Mouse (Mus musculus) adipocyte (in vitro differentiated cells): ENCODE measurements around the gene Thada.

Source experiments
- DNase-seq: peaks from one replicate; pipeline ENCODE4 v3.0.0-alpha.2; 2016; ENCODE audit warnings: low spot score

Gene Thada

DNA sequence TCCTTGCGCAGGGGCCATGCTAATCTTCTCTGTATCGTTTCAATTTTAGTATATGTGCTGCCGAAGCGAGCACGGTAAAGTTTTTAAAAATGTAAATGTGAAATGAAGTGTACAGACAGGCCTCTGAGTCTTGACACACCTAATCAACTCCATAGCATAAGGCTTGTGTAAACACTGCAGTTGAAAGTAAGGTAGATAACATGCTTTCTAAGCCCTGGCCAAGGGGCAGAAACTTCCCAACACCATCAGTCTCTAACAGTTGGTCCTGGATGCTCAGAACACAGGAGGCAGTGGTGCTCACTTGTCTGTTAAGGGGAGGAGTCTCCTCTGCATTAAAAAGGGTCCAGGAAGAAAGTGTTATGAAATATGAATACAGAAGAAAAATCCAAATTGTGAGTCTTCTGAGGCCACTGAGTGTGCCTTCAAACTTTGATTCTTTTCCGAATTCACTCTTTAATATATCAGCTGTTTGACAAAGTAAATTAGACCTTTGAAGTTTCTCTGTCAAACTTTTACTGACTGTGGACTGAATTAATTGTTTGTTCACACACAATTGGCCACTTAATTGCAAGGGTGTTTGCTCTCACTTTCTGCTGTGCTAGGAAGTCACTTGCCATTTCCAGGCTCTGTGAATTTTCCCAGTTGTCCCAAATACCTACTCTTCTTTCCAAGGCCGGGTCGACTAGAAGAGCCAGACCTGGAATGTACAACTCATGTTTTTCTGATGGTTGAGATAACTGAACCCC is 178.2 kb downstream of the Thada start:
- DNase-seq, result no peak

DNA sequence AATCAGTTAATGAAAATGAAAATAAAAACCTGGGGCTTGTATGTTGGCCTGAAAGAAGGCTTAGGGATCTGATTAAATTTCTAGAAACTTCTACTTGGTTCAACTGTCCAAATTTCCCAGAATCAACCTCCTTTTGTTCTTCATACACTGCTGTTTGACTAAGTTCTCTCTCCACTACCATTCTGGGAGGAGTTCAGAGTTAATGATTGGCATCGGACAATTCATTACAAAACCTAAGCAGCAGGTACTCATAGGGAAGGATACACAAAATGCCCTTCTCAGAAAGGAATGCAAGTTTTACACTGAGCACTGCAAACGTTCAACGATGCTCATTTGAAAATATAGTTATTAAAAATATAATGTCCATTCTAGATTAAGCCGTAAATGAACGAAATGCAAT is 179.5 kb downstream of the Thada start:
- no peak for DNase-seq

DNA sequence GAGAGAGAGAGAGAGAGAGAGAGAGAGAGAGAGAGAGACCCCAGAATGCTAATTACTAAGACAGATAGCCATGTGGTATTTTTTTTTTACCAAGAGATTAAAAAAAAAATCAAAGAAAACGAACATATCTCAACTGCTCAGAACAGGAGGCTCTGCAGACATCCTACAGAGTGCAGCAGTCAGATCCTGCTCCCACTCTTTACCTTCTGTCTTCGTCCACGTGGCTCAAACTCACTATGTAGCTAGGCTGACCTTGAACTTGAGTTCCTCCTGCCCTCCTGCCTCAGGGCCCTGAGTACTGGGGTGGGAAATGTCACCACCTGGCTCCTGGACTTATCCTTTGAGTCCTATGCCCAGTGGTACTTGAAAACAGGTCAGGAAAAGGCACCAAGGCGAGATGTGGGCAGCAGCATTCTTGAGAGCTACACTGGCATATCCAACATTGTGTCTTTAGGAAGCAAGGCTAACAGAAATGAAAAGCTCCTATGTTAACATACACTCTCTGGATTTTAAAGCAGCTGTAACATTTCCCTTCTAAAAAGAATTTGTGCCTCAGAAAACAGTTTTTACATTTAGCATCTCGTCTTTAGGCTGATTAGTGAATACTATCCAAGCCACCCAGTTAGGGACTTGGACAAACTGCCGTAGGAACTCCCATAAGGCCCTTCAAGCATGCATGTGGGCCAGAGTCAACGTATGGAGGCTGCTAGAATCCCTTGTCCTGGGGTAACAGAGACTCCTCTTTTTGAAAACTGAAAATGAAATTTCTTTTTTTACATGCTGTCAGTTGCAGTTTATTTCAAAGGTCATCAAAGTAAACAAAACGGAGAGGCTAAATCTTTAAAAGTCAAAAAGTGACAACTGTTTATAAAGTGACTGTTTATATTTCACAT is 183.4 kb downstream of the Thada start:
- DNase-seq, result no peak

DNA sequence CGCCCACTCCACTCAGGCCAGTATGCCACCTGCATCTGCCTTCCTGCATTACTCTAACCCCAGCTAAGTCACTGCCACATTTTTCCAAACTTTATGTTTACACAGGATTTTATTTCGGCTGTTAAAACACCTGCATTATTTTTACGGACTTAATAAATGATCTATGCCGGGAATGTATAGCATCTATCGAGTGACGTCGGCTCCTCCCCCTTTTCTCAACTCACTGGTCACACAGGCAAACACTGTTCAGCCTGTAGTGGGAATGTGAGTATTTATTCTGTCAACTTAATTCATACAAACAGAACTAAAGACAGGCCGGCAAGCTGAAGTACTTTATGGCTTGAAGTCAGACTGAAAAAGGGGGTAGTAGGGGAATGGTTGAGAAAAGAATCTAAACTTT is 187.0 kb downstream of the Thada start:
- DNase-seq, result no peak

DNA sequence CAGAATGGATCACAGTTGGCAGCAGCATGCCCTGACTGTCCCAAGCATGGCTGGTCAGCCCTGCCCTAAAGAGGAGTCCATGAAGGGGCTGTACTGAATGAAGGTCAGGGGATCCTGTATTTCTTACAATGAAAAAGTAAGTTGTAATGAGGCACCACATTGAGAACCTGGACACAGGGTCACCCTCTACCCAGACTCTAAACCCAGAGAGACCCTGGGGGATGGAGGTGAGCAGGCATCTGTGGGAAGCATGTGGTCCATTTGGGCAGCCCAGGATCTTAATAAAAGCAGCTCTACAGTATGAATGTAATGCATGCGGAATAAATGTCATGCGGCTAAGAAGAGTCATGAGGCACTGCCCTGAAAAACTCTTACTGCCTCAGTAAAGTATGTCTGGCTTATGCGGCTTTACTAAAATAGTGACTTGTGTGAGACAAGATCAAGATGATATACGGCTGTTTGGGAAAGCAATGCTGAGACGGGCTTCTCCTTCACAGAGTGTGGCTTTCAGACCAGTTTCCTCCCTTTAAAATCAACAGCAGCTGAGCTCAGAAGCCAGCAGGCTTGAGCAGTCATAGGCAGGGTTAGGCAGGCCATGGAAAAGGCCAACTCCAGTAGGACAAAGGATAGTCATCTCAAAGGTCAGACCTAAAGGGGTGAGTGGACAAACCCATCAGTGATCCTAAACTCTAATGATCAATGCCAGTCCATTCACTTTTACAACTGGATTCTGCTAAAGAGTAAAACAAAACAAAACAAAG is 187.6 kb downstream of the Thada start:
- peak; percentile 56 for DNase-seq

DNA sequence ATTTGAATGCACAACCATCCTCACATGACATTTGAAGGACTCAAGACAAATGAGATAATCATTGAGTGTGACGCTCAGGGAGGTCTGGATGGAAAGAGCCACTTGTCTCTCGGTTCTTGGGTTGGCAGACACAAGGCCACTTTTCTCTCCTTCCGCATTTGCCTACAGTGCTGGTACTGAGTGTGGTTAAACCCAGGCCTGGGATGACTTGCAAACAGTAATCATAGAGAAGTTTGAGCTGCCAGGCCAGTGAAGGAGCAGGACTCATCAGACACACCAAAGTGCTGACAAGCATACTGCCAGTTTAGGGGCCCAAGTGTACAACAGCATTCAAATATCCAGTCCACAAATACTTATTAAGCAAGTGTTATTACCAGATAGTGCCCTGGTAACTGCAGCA is 191.0 kb downstream of the Thada start:
- no peak for DNase-seq

DNA sequence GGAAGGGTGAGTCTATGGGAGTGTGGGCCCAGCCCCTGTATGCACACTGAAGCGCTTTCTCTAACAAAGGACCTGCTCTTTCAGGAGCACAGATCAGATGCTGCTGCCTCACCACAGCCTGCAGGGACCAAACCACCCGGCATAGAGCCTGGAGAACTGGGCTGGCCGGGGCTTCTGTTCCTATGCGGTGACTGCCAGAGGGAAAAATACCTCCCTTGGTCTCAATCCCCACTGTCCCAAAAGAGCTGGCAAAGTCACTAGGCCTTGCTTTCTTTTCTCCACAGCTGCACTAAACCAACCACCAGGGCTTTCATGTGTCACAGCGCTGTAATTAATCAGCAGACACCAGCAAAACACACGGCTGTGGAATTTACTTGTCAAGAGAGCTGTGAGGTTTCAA is 191.8 kb downstream of the Thada start:
- no peak for DNase-seq

DNA sequence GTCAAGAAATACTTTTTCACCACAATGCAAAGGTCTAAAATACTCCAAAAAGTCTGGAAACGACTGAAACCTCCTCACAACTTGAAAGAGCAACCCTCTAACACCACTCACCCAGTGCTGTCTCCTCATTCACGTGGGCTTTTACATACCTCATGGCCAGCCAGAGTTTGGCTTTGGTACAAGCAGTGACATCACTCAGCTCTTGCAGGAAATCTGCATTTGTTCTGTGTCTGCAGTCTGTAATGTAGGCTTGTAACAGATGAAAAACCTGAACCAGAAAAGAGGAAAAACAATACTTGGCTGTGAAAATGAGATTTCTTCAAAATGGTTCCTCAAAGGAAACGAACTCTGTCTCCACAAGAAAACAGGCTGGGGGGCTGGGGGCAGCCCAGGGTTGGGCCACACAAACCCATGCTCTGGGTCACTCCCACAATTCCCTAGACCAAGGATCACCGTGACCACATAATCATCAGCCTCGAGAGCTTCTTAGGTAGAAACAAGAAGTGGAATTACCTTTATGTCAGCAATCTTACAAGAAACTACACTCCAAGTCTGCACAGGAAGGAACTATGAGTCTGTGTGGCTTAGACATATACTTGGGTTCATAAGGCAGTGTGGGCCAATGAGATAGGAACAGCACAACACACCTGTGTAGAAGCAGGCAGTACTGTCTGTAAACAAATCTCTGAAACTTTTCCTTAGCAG is 193.3 kb downstream of the Thada start:
- DNase-seq, result peak; percentile 60

DNA sequence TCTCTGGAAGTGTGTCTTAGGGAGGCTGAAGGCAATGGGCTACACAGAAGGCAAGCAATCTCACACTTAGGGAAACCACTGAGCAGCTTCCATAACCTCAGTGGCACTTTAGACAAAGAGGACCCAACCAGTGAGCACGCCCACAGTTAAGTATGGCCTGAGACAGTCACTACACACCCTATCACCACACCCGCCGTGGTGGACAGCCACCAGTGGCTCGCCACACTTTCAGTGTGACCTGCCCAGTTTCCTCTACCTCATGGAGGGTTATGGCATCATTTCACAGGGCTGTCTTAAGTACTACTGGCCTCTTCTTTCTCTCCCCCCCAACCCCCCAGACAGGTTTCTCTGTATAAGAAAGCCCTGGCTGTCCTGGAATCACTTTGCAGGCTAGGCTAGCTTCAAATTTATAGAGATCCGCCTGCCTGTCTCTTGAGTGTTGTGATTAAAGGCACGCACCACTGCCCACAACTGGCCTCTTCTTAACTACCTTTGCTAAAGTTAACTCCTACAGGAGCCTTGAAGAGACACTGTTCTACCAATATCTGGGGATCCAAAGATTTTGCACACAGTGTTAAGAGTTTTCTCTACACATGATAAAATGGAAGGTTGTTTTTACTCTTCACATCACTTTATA is 194.3 kb downstream of the Thada start:
- no peak for DNase-seq

DNA sequence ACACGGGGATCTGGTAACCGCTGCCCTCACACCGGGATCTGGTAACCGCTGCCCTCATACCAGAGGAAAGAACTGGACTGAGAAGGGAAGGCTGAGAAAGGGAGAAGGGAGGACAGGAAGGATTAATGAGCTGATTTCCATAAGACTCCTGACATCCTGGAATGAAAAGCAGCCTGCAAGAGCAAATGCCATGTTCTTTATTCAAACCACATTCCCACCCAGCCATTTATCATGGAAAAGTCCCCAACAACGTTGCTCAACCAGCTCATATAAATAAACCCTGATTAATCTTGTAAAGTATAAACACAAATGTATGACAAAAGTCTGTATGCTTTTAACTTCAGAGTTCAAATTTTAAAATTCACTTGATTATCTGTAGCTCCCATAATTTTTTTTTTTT is 196.3 kb downstream of the Thada start:
- peak; percentile 48 for DNase-seq

DNA sequence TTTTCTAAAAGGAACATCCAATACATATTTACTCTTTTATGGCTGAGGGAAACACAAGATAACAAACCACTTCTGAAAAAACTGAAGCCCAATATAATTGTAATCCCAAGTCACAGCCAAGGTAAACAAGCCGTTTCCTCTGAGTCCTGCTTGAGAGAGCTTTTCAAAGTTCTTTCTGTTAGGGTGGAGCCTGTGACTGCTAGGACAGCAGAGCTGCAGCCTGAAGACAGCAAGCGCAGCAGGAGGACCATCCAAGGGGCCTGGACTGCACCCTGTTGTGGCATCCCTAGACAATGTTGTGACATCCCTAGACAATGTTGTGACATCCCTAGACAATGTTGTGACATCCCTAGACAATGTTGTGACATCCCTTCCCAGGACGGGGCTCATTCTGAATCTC is 197.6 kb downstream of the Thada start:
- peak; percentile 58 for DNase-seq

DNA sequence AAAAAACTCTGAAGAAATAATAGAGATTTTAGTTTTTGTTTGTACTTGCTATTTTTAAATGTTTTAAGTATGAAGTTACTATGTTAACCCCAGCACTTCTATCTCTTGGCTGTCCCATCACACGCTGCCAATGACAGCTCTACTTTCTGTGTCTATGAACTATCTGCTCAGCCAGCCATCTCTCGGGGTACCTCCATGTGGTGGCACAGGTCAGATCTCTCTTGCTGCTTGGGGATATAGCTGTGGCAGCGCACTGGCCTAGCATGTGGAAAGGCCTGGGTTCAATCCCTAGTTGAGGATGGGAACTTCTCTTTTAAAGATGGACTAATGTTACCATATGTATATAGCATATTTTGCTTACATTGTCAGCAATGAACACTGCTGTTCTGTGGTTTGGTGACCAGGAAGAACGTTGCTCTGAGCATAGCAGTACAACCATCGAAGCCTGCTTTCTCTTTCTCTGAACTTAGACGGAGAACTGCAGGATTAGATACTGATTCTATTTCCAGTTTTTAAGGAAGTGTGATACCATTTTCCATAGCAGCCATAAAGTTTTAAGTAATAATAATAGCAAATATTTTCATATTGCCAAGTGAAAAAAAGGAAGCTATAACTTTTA is 198.4 kb downstream of the Thada start:
- no peak for DNase-seq

DNA sequence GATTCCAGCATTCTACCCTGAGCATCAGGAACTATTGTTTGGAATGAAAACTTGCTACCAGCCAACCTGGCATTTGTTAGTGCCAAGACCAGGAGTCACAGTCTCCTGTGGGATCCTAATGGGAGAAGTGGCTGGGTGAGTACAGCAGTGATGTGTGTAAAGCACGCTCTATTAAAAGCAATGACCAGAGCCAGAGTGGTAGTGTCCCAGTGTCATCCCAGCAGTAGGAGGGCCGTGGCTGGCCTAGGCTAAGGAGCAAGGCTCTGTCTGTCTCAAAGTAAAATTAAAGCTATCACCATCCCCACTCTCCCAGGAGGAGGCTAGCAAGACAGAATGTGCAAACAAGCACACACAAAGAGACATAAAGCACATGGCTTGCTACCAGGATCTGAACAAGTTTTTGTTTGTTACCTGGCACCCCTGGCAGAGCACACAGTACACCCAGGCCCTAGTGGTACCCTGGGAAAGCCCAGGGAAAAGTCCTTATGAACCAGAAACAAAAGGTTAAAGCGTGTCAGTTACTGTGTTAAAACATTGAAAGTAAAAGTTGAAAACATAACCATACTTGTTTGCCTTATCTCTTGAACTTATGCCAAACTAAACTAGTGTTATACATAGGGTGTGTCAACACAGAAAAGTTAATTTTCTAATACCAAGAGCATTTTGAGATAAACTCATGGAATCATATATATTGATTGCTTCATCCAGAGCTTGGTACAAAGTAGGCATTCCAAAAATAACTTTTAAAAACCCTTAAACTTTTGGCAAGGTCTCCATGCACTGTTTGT is 199.7 kb downstream of the Thada start:
- DNase-seq, result peak; percentile 39

DNA sequence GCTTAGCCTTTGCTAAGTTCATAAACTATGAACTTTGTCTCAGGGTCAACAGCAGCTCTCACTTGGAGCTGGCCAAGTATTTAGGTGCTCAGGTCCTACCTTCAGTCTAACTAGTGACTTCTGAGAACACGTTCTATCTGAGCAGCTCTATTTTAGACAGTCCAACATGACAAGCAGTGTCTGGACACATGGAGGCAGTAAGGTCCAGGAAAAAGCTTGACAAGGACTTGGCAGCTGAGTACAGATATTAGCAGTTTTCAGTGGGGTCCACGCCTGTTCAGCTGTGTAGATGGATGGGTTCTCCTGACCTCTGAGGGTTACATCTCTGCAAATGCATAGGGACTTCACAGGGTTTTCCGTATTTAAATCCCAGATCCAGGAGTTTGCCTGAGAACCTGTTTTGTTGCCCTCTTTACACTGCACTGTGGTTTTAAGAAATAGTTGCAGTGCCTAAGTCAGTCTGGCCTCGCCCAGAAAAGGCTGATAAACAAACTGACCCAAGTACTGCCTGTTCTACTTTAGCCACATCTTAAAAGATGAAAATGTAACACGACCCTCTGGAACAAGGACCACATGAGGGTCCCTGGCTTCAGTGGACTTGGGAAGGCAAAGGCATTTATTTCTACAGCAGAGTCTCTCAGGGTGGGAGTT is 200.4 kb downstream of the Thada start:
- peak; percentile 65 for DNase-seq

DNA sequence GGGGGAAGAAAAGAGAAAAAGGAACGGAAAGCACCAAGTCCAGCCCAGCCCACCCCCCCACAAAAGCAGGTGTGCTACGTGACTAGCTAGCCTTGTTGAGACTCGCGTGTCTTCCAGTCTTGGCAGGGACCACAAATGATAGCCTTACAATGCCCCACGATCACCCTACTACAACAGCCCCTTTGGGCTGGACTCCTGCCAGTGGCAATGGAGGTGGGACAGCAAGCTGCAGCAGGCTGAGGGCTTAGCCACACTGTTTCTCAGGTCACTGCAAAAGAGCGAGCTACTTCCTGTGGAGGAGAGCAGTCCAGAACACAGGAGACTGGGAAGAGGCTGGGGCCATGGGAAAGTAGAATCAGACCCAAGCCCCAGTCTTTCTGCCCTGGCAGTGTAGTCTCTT is 201.7 kb downstream of the Thada start:
- DNase-seq, result peak; percentile 38

DNA sequence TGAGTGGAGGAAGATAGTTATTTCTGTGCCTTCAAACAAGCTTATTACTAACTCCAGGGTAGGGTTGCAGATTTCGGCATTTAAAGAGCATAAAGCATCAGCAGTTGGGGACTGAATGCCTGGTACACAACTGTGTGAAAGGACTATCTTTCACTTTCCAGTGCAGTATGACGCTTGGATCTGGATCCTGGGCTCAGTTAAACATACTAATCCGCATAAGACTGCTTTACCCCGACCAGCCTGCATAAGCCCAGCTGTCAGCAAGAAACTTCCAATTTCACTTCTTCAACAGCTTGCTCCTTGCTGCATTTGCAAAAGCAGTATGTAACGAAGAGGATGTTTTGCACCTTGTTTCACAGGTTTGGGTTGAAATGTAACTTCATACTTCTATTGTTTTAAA is 202.4 kb downstream of the Thada start:
- DNase-seq, result no peak

DNA sequence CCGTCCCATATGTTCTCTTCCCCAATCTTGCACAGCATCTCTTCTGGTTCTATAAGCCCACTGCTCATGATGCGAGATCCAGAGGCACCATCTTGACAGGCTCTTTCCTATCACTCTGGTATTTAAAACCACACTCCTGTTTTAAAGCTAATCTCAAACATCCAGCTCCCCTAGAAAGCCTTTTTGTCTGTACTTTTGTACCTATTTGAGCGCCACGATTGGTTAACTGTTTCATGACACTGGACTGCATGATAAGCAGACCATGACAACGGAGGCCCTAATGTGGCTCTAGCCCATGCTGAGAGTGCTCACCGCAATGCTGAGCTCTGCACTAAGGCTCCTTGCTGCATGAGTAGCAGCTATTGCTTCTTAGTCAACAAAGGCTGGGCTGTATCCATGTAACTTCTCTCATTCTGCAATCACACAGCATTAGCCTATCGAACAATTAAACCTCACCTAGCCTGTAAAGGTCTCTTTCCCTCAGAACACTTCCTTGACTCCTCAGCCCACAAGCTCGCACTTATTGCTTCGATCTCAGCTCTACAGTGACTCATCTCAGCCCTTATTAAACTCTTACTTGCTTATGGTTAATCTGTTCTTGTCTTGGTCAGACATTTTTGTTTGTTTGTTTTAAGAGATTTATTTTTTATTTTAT is 203.6 kb downstream of the Thada start:
- no peak for DNase-seq

DNA sequence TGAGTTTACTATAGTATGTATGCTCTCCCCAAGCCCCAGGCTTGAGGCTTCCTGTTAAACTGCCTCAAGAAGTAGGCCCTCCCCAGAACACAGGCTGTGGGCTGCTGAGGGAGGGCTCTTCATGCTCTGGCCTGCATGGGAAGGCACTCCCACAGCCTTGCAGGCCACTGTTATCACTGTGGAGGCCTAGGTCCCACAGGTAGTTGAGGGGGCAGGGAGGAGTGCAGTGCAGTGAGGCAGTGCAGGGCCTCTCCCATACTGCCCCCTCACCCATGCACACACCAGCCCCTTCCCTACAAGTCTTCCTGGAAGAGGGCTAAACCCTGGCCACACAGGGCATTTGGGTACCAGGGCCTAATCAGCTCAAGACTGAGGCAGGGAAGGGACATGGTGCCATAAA is 205.0 kb downstream of the Thada start:
- DNase-seq, result no peak

DNA sequence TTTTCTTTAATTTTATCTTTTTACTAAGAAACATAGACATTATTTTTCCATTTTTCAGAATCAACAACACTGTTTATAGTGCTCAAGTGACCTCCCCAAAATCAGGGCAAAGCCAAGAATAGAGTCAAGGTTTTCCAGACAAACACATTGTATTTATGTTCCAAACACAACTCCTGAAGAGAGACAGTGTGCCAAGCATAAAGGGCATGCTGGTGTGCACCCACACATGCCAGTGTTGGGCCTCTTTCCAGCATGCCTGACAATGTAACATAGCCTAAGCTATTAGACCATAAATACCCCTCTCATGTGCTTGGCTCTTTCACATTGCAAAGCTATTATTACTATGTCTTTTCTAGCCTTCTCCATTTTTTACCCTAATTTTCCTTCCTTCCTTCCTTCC is 205.8 kb downstream of the Thada start:
- DNase-seq, result peak; percentile 63
